Mouse (Mus musculus): ENCODE measurements around the gene Rab11fip4. TPM values are rescaled to one million over a fixed set of nuclear protein-coding genes. Genes with fewer than 3 reads are reported as not detected.
A peak's percentile ranks its signal among the peaks of the same experiment; 100 is the strongest.

Rab11fip4 gene
- polyA plus RNA-seq, 1 experiment from 2014 or later, result 15.6 TPM

DNA sequence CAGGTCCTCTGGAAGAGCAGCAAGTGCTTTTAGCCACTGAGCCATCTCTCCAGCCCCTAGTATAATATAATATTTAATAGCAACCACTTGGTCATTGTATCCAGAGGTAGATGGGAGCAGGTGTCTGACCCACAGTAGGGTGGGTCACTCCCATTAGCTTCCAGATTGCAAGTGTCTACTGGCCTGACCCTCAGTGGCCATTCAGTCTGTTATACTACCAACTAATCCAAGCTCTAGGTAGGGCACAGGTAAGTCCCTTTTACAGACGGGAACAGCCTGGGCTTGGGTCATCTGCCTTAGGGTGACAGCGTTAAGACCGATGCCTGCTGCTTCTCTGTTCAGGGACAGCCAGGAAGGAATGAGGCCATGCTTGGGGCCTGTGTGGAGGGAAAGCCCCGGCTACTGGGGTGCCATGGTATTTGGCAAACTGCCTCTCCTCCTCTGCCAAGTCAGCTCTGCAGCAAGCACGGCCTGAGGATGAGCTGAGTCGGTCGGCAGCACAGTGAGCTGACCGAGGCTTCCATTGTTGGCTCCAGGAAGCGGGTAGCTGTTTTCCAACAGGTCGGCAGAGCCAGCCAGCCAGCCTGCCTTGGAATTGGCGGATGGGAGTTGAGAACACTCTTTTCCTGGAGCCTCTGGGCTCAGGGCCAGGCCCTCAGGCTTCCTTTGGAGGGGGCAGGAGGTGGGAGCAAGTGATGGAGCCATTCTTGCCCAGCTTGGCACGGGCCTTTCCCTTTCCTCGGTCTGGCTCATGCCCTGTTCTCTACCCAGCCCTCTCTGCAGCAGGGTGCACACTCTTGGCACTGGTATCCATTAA, 138.4 kb downstream of the Rab11fip4 start:
- Histone ChIP-seq H3K4me3 (no peak overlapping the region), H3K36me3 (no peaks in the 10 kb centered on the region), H3K9me3 (no peaks in the 10 kb centered on the region), H3K27ac (0 out of 2 replicates have a peak overlapping the region, but pooled peaks have one; percentile 41), H3K27me3 (ENCODE audit: insufficient read depth, poor library complexity, severe bottlenecking) (no peaks in the 10 kb centered on the region), H3K4me1 (replicated peaks) (no peaks in the 10 kb centered on the region; the same call in 1 of the 2 replicates)
- no peak for DNase-seq (ENCODE audit: low spot score)
- WGBS, result 86% methylated on average over 13 of the region's 13 CpGs

DNA sequence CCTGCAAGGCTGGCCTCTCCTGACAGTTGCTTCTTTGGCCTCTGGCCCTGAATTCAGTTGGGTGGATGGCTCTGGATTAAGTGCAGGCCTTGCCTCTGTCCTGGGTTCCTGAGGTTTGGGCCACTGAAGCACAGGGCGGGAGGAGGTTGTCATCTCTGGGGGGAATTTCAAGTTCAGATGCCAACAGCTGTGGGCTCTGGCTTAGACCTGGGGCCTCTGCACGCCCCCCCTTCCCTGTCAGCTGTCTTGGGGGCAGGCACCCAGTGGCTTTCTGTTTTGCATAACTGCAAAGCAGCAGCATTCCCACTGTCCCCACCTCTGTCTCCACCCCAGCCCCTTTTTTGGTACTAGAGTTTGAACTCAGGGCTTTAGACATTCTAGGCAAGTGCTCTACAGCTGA, 139.4 kb downstream of the Rab11fip4 start:
- 69% methylated on average over 2 of the region's 2 CpGs for WGBS
- no peaks in the 10 kb centered on the region for H3K9me3 ChIP-seq

DNA sequence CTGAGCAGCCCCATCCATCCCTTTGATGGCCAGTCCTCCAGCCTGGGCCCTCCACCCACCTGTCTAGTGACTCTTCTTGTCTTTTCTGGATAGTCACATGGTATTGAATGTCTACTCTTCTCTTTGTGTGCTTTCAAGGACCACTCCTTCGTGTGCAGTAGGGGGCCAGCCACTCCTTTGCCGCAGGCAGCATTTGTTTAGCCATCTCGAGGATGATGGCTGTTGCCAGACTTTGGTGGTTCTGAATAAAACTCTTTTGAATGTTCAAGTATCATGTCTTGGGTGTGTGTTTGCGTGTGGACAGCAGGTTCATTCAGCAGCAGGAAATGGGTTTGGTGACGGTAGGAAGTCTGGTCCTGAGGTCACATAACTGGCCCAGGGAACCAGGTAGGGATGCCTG, 140.5 kb downstream of the Rab11fip4 start:
- Histone ChIP-seq H3K9me3 (no peaks in the 10 kb centered on the region), H3K27me3 (ENCODE audit: insufficient read depth, poor library complexity, severe bottlenecking) (no peaks in the 10 kb centered on the region), H3K4me1 (replicated peaks) (peaks cover 6% of the 10 kb centered on the region), H3K4me3 (no peak overlapping the region), H3K27ac (no peak overlapping the region), H3K36me3 (no peaks in the 10 kb centered on the region)
- no peak for DNase-seq (ENCODE audit: low spot score)
- 84% methylated on average over 5 of the region's 5 CpGs for WGBS

More for the DNA sequence above, 139.4 kb downstream of the Rab11fip4 start:
- Histone ChIP-seq H3K4me3 (no peak overlapping the region), H3K4me1 (replicated peaks) (no peaks in the 10 kb centered on the region; the same call in 1 of the 2 replicates), H3K36me3 (no peaks in the 10 kb centered on the region), H3K27me3 (ENCODE audit: insufficient read depth, poor library complexity, severe bottlenecking) (no peaks in the 10 kb centered on the region), H3K27ac (no peak overlapping the region; the same call in 1 of the 2 replicates)
- DNase-seq (ENCODE audit: low spot score), result no peak

DNA sequence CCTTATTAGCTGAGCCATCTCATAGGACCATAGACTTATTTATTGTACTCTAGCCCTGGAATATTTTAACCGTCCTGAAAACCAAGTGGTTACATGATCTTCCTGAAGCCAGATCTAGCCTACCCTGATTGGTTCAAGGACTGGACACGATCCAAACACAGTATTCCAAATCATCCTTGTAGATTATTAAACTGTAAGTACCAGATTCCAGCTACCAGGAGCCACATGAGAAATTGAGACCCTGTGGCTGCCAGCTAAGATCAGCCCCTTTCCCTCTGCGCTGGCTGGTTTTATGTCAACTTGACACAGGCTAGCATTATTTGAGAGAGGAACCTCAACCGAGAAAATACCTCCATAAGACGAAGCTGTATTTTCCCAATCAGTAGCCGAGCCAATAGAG, 142.0 kb downstream of the Rab11fip4 start:
- no peak for DNase-seq (ENCODE audit: low spot score)
- H3K27me3 ChIP-seq (ENCODE audit: insufficient read depth, poor library complexity, severe bottlenecking), result no peaks in the 10 kb centered on the region
- no peak overlapping the region for H3K27ac ChIP-seq
- H3K36me3 ChIP-seq, result no peaks in the 10 kb centered on the region
- H3K4me1 ChIP-seq (replicated peaks), result peaks cover 21% of the 10 kb centered on the region
- no peak overlapping the region for H3K4me3 ChIP-seq
- 91% methylated on average over 6 of the region's 6 CpGs for WGBS
- no peaks in the 10 kb centered on the region for H3K9me3 ChIP-seq

DNA sequence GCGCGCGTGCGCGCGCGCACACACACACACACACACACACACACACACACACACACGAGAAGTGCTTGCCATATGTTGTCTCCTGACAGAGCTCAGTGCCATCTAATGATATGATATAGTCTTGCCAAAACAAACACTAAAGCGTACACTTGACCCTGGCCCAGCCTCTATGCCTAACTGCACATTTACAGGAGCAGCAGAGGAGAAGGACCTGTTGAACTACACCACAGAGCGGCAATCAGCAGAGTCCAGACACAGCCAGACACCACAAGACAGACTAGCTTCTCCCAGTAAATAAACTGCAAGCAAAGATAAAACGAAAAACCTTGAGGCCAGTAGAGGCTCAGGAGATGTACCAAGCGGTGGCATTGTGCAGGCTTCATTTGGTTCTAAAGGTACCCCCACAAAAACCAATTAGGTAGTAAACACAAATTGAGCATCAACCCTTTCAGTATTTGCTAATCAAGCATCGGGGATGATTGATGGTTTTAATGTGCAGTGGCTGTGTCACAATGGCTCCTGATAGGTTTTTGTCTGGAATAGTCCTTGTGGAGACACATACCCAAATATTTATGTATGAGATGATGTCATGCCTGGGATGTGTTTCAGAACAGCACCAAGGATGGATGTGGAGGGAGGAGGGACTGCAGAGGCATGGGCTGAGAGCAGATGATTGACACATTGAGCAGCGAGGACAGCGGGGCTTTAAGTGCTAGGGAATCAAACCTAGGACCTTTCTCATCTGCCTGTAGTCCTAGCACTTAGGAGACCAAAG, 145.4 kb downstream of the Rab11fip4 start:
- no peaks in the 10 kb centered on the region for H3K27me3 ChIP-seq (ENCODE audit: insufficient read depth, poor library complexity, severe bottlenecking)
- H3K27ac ChIP-seq, result peak overlapping the region; percentile 62; the same call in 1 of the 2 replicates
- peaks cover 34% of the 10 kb centered on the region for H3K4me1 ChIP-seq (replicated peaks)
- DNase-seq (ENCODE audit: low spot score), result peak; percentile 28
- H3K36me3 ChIP-seq, result no peaks in the 10 kb centered on the region
- 87% methylated on average over 15 of the region's 15 CpGs for WGBS
- no peak overlapping the region for H3K4me3 ChIP-seq
- no peaks in the 10 kb centered on the region for H3K9me3 ChIP-seq

DNA sequence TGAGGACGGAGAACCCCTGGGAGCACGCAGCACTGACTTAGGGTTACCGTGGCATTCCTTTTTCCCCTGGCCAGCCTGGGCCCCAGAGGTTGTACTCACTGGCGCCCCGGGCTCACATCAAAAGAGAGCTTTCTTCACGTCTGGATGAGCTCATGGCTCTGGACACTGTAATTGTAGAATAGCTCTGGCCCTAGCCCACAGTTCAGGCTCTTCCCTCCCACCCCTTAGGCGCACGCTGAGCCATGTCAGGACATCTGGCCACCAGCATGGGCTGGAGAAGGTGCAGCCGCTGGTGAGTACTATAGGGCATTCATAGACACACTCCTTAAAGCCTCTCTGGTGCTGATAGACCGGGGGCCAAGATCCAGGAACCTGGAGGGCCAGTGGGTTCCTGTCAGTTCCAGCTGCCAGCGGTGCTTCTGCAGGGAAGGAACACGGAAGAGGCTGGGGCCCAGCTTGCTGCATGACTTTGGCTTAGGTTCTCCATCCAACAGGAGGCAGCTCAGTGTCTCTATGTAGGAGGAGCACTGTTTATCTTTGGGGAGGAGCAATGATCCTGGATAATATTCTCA, 146.2 kb downstream of the Rab11fip4 start:
- H3K4me1 ChIP-seq (replicated peaks), result peaks cover 34% of the 10 kb centered on the region
- no peaks in the 10 kb centered on the region for H3K9me3 ChIP-seq
- H3K27ac ChIP-seq, result peak overlapping the region; percentile 62; the same call in 1 of the 2 replicates
- H3K4me3 ChIP-seq, result no peak overlapping the region
- no peaks in the 10 kb centered on the region for H3K36me3 ChIP-seq
- no peaks in the 10 kb centered on the region for H3K27me3 ChIP-seq (ENCODE audit: insufficient read depth, poor library complexity, severe bottlenecking)
- peak; percentile 37 for DNase-seq (ENCODE audit: low spot score)
- 55% methylated on average over 12 of the region's 12 CpGs for WGBS

DNA sequence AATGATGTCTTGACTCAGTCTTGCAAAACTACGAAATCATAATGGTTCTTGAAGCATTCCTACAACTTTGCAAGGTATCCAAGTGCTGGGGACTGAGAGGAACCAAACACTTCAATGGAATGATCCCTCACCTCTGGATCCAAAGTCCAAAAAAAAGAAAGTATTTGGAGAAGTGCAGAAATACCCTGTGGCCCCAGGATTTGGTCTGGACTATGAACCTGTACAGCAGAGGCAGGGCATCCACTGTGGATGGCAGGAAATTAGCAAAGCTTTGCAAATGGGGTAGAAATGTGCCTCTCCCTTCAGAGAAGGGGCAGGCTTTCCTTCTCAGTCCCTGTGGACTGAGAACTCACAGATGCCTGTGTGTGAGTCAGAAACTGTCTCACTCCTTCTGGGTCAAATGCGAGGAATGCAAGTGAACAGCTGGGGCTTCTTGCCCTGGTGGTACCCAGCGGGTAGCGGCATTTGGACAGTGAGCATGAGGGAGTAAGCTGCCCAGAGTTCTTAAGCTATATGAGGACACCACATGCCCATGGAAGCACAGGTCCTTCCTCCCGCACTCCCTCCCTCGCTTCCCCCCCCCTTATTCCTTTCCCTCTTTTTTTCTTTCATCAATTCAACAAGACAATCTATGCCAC, 147.0 kb downstream of the Rab11fip4 start:
- Histone ChIP-seq H3K27me3 (ENCODE audit: insufficient read depth, poor library complexity, severe bottlenecking) (no peaks in the 10 kb centered on the region), H3K9me3 (no peaks in the 10 kb centered on the region), H3K36me3 (no peaks in the 10 kb centered on the region), H3K27ac (0 out of 2 replicates have a peak overlapping the region, but pooled peaks have one; percentile 24), H3K4me3 (no peak overlapping the region), H3K4me1 (replicated peaks) (peaks cover 34% of the 10 kb centered on the region)
- WGBS, result 86% methylated on average over 6 of the region's 6 CpGs
- no peak for DNase-seq (ENCODE audit: low spot score)

DNA sequence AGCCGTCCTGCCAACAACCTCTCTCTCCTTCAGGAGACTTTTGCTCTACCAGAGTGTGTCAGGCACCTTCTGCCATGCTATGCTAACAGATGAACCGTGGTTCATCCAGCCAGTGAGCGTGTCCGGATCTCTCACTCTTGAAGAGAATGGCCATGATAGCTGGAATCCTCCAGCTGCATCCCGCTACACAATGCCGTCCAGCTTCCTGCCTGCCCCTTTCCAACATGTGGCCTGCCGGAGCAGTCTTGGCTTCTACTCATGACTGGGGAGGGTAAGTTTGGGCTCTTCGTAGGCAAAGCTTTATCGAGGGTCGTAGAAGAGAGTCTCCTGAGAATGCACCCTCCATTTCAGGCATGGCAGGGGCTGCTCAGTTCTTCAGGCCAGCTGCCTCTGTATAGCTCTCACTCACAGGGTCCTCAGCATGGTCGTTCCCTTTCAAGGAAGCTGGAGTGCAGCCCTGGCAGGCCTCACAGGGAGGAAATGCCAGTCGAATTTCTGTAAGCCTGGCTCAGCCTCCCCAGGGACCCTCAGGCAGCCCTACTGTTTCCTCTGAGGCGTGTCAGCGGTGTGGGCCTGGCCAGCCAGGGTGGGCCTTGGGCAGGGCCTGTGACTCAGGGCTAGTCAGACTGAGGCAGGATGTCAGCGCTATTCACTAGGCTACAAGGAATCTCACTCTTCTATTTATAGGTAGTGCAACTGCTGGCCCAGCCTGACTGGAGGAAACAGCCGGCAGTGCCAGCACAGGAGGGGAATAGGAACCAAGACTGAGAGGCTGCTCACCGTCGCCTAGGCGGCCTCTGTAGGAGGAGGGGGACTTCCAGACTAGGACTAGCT, 147.9 kb downstream of the Rab11fip4 start:
- H3K9me3 ChIP-seq, result no peaks in the 10 kb centered on the region
- no peaks in the 10 kb centered on the region for H3K36me3 ChIP-seq
- H3K4me1 ChIP-seq (replicated peaks), result peaks cover 34% of the 10 kb centered on the region
- no peak overlapping the region for H3K4me3 ChIP-seq
- peak overlapping the region; percentile 73 for H3K27ac ChIP-seq
- WGBS, result 75% methylated on average over 19 of the region's 19 CpGs
- peak; percentile 34 for DNase-seq (ENCODE audit: low spot score)
- H3K27me3 ChIP-seq (ENCODE audit: insufficient read depth, poor library complexity, severe bottlenecking), result no peaks in the 10 kb centered on the region

GRCm38 (mm10) chr11:79740740-79741512, 149.9 kb downstream of the Rab11fip4 start:
- 91% methylated on average over 10 of the region's 10 CpGs for WGBS
- H3K4me1 ChIP-seq (replicated peaks), result peaks cover 35% of the 10 kb centered on the region
- H3K27me3 ChIP-seq (ENCODE audit: insufficient read depth, poor library complexity, severe bottlenecking), result no peaks in the 10 kb centered on the region
- no peaks in the 10 kb centered on the region for H3K36me3 ChIP-seq
- H3K27ac ChIP-seq, result peak overlapping the region; percentile 24; the same call in 1 of the 2 replicates
- H3K9me3 ChIP-seq, result 0 out of 2 replicates have a peak, but pooled peaks cover 3% of the 10 kb centered on the region
- DNase-seq (ENCODE audit: low spot score), result no peak
- H3K4me3 ChIP-seq, result no peak overlapping the region

GRCm38 (mm10) chr11:79746552-79747102, 155.6 kb downstream of the Rab11fip4 start:
- Histone ChIP-seq H3K36me3 (no peaks in the 10 kb centered on the region), H3K9me3 (0 out of 2 replicates have a peak, but pooled peaks cover 5% of the 10 kb centered on the region), H3K27me3 (ENCODE audit: insufficient read depth, poor library complexity, severe bottlenecking) (no peaks in the 10 kb centered on the region), H3K4me3 (no peak overlapping the region), H3K4me1 (replicated peaks) (peaks cover 6% of the 10 kb centered on the region; the same call in 1 of the 2 replicates), H3K27ac (no peak overlapping the region)
- DNase-seq (ENCODE audit: low spot score), result no peak
- 93% methylated on average over 11 of the region's 11 CpGs for WGBS

Measured in hindbrain, embryonic 10.5 days (tissue).